Mouse (Mus musculus) small intestine, adult 2 months (tissue): ENCODE data around the gene Paf1.

Experiments used
- CTCF ChIP-seq: fragments of 200-500 bp; IDR thresholded peaks from 2 replicates; pipeline ENCODE4 v1.5.1; 2012; ENCODE audit warnings: low read depth, mild to moderate bottlenecking, control low read depth, inconsistent platforms, low read length, moderate library complexity, mixed read lengths; ENCODE audit not compliant: insufficient replicate concordance, insufficient read length; ENCODE audit errors: extremely low read depth
- POLR2A ChIP-seq: fragments of 200-500 bp; IDR thresholded peaks from 2 replicates; pipeline ENCODE4 v1.6.1; 2012; ENCODE audit warnings: low read depth, mild to moderate bottlenecking, control low read depth, inconsistent platforms, low read length, moderate library complexity

- TF ChIP-seq CTCF: no peak
- TF ChIP-seq POLR2A: no peak
Measured at GRCm38 (mm10) chr7:28386007-28386406, 6.7 kb upstream of the Paf1 start.
